Mouse (Mus musculus): ENCODE measurements around the gene Pi16.

DNA sequence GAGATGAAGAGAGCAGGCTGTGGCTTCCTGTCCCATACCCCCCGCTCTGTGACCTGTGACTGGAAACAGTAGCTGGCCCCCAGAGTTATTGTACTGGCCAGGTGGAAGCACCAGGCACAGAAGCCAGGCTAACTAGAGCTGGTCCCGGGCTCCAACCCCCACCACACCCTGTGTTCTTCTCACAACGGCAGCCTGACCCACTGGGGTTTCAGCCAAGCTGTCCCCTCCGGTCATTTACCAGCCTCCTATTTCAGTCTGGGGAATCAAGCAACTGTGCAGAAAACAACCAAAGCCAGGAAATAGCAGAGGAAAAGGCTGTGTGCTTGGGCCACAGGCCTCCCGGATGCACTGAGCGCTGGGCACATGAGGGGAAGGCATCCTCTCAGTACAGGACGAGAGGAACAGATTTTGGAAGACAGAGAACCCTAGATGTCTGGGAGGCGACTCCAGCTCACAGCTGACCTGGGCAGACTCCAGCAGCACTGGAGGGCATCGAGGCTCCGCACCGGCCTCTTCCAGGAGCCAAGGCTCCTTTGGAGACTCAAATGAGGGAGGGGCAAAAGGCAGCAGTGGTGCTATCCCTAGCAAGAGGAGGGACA is 21.8 kb downstream of the Pi16 start:
- TF ChIP-seq CTCF (IDR thresholded peaks at IDR 0.05; ENCODE audit: low read depth) (no peak), EP300 (IDR thresholded peaks at IDR 0.05; ENCODE audit: low read depth) (no peak)
